Mouse (Mus musculus) urinary bladder, postnatal 4 days (tissue): Measurements from ENCODE around the gene Kcnma1.

Experiments used
- DNase-seq, 2 experiments: peaks; one replicate each; pipeline ENCODE4 v3.0.0; 2021 to 2022; ENCODE audit warnings: low spot score in 2 of 2

Kcnma1 gene

DNA sequence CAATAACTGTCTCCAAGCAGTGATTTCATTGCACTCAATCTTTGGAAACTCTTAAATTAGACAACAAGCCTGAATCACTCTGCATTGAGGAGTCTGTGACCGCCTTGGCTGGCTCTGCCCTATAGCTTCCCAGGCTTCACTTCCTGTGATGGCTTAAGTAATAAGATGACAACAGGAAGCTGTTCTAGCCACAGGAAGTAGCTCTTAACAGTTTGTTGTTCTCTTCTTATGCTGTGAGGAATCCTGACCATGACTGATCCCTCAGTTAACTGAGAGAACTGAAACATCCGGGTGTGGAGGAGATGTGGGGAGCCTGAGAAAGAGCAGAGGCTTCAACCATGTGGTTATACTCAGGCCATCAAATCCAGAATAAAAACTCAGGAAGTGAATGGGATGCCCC, 549.2 kb downstream of the Kcnma1 start:
- DNase-seq: no peak

DNA sequence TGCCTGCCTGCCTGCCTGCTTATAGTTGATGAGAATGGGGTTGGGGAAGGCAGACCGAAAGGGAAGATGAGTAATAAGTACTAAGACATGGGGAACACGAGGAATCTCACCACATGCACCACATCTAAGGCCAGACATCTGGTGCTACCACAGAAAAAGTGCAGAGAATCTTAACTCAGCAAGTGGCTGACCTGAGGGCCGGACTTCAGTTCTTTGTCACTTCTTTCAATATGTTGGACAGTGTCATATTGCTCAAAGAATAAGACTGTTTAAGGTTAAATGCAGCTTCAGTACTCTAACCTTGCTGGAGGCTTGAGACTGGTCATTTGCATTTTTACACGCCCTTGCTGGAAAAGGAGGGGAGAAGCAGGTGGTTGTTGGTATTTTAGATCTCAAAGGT, 555.7 kb downstream of the Kcnma1 start:
- DNase-seq: no peak

DNA sequence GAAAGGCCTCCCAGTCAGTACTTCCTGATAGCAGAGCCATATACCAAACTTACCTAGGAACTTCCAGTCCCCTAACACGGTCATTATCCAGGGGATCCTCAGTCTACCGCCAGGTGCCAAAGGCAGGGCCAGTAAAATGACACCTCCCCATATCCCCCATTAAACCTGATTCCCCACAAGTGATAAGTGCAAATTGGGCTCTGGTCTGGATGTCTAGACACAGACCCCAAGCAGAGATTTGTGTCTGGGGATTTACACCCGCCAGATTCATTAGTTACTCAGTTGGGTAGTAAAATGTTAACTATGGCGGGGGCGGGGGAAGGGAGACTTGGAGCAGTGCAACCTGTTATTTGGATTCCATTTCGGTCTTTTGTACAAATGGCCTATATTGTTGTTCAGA, 562.6 kb downstream of the Kcnma1 start:
- no peak for DNase-seq

DNA sequence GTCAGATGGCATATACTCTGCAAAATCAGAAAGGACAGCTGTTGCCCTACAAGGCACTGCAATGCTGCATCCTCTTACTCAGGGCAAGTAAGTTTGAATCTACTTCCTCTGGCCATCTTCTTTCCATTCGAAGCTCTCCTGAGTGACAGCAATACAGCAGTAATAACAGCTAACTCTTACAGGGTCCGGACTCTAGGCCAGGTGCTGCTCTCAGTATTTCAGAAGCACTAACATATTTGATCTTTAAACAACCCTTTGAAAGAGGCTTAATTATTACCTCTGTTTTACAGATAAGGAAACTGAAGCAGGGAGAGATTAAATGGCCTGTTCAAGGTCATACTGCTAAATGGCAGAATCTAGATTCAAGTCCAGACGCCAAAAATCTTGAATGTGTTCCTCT, 576.8 kb downstream of the Kcnma1 start:
- DNase-seq: no peak

DNA sequence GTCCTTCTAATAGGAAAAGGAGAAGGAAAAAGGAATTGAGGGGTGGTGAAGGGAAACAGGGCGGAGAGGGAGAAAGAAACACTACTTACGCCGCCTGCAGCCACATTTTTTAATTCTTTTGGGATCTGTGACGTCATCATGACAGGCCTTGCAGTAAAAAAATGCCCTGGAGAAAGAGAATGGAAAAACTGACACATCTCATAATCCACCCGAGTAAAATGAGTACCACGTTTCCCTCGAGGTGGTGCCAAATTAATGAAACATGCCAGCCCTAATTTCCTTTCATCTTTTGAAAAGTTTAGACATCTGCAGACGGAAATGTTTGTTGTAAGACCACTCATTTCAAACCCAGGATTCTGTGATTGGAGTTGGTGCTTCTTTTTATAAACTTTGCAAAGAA, 578.4 kb downstream of the Kcnma1 start:
- DNase-seq: no peak

DNA sequence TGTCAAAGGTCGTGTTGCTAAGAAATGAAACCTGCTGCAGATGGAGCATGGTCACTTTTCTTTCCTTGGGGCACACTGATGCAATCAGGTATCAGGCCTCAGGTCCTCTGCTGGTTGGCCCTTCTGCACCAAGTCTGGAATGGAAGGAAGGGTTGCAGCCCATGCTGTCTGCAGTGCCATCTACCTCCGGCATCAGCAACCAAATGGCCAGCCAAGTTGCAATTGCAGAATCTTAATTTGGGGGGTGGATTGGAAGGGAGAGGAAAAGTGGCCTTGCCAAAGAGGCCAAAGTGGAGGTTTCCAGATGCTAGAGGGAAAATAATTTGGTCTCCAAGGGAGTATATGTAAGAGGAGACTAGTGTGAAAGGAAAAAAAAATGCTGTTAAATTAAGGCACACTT, 584.3 kb downstream of the Kcnma1 start:
- DNase-seq: no peak

DNA sequence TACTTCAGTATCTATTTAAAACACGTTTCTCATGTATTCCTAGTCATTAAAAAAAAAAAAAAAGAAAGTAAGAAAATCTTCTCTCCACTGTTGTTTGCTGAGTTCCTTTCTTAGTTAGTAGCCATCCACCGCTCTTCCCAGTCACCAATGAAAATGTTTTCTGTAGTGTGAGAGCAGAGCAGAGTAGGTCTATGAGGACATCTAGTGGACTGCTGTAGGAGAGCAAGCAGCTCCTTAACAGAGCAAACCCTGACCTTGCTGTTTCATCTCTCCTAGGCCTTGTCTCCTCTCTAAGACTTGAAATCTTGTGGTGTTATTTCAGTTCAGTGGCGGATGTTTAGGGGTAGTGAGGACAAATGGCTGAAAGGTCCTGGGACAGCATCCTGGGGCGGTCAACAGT, 585.2 kb downstream of the Kcnma1 start:
- DNase-seq: no peak

DNA sequence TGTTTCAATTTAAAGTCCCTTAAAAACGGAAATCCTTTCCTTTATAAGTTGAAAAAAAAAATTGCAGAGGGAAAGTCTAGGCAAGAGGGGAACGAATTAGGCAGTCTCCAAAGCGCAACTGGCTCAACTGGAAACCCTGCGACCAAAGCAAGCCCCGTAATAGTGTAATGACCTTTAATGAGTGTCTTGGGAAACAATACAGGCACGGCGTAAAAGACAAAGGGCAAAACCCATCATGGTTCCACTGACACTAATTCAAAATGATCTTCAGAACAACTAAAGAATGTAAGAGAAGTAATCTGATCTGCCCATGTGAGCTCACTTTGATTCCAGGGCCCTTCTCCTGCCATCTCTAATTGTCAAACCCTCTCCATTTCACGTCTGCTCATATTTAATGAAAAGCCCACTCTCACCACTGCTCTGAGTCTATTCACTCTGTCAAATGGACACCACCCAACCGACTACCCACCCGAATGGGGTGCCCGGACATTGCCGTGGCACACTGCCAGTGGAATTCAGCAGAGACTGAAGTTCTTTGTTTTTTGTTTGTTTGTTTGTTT, 591.7 kb downstream of the Kcnma1 start:
- DNase-seq: no peak

DNA sequence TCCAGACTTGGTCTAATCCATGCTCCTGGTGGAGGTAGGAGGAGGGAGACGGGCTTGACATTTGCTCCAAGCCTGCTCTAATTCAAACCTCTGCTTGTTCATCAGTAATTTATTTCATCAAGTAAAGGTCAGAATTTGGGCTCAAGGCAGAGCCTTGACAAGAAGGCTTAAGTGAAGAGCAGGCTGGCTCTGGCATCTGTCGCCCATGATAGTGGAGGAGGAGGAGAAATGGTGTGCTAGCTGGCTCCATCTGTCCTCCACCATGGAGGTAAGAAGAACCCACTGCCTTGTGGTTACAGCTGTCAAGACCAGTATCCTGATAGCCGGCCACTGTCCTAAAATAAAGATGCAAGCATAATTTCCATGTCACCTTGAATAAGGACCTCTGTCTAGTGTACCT, 595.3 kb downstream of the Kcnma1 start:
- DNase-seq: no peak

DNA sequence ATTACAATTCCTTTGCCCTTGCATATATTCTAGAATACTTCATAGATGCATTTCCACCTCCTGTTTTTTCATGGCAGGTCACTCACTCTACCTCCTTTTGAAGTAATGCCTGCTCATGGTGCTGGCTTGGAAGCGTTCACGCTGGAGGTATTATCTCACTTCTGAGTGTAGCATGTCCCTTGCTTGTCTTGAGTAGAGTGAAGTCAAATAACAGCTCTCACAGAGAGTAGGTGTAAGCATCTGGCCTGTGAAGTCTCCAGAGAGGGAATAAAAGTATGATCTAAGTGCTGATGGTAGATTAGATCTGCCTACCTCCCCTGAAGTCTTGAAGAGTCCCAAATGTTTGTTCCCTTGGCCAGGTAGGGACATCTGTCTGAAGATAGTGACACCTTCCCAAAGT, 607.2 kb downstream of the Kcnma1 start:
- no peak for DNase-seq

DNA sequence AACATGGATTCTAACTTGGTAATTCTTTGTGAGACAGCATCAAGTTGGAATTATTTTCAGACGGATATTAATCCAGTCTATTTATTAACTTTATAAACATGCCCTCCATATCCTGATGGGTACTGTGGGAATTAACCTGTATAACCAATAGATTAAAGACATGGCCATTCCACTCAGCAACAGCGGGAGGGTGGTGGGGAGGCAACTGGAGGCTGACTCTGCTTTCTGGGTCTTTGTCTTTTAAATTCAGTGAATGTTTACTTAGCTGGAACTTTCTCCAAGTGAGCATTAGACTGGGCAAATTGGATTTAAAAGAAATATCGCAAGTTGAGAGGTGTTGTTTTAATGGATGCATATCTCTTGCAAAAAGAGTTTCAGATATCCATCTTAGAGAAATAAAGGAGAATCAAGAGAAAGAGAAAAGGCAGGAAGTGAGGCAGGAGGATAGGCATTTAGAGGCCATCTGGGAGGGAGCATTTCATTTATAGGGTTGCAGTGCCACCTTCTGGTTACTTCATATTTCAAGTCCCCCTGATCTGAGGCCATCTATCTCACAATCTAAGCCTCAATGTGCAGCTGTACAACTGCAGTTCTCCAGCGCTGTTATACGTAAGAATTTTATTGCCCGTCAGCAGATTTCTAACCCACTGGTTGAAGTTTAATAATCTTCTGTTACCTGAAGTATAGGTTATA, 613.4 kb downstream of the Kcnma1 start:
- no peak for DNase-seq

DNA sequence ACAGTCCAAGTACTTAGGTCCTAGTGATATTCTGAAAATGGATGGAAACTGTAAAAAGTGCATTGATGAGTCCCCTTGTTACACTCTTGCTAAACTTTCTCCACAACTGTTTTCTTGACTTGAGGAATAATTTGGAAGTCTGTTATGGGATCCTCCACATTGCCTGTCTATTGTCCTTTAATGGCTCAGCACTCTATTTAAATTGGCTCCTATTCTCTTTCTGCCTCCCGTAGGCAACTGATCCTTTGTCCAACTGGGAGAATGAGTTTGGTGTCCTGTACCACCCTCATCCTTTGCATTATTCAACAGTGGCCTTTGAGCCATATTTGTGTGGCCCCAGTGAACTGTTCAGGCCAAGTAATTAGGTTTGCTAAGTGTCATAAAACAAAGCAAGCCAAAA, 616.6 kb downstream of the Kcnma1 start:
- DNase-seq: no peak

DNA sequence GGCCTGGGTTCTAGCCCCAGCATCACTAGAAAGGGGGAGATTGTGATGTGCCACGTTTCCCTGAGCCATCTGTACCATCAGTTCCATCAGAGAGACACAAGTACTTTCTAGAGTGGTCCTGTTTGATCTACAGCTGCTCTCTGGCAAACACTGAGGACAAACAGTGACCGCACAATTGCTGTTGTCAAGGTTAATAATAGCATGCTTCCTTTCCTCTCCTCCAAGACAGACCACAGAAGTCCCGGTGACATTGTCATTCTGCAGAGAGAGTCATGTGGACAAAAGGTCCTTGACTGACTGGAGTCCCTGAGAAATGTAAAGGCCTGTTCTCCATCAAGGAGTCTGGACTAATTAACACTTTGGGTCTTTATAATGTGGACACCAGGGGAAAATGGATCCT, 622.7 kb downstream of the Kcnma1 start:
- no peak for DNase-seq

DNA sequence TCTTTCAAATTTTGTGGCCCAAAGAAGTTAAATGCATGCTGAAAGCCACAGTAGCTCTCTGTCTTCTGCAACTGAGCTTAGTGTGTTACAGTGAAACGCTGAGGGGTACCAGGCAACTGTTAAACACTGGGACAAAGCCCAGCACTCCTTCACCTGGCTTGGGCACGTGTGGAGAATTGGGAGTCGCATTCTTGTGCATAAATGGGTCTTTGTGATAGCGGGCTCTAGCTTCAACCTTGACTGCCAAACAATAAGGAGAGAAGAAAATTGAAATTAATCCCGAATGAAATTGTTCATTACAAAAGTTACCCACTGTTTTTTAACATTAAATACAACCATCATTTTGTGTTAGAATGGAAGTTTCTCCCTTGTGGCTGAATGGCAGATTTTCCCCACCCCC, 623.5 kb downstream of the Kcnma1 start:
- DNase-seq: no peak

DNA sequence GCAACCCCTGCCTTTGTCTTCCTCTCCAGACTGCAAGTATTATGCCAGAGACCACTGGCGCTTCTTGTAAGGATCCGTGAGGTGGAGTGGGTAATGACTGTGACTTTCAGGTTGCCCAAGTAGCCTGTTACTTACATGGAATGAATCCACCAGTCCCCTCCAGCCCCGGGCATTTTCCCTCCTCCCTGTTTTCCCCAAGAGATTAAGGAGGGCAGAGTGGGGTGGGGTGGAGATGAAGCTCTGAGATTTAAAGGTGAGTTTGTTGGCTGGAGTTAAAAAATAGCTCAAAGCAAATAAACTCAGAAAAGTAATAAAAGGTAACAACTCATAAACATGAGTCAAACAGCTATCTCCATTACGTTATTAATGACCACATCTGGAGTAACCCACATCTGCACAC, 624.1 kb downstream of the Kcnma1 start:
- DNase-seq: no peak

DNA sequence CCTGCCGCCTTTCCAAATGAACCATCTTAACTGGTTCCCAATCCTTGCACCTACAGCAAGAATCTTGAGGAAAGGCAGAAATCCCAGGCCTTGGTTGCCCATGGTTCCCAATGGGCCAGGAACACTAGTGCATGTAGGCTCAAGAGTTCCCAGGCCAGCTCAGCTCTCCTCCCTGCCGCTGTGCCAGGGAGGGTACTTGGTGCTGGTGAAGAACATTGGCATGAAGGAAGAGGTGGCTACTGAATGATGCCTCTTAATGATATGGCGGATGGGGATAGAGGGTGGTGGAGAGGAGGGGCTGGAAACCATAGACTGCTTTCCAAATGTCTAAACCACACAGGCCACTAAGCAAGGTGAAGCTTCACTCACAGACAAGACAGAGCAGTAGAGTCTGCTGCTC, 627.5 kb downstream of the Kcnma1 start:
- no peak for DNase-seq

DNA sequence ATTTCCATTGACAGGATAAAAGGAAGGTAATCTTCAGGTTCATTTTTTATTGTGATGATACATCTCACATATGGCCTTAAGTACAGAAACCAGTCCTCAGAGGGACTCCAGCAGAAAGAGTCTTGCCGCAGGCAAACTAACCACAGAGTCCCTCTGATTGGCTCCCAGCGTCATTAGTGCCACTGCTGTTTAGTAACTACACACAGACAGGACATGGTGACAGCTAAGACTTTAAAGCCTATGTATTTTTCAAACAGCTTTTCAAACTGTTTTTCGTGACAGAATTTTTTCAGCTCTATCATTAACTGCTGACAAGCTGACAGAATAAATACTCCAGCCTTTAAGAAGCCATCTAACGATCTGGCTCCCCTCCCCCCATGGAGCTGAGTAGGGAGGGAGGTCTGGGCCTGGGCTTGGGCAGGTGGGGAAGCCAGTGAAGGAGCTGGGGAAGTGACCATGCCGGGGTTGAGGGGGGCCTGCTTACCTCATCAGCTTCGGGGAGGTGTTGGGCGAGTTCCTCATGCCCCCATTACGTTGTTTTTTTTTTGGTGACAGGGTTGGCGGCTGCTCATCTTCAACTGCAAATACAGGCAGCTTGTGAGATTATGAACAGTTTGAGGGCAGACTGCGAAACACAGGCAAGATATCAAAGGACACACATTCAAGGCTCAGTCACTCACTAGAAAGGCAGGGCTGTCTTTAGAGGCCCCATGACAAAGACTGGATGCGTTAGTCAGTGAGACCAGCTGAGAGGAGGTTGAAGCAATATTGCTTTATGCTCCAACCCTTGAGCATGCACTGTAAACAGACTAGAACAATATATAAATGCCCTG, 628.3 kb downstream of the Kcnma1 start:
- no peak for DNase-seq

DNA sequence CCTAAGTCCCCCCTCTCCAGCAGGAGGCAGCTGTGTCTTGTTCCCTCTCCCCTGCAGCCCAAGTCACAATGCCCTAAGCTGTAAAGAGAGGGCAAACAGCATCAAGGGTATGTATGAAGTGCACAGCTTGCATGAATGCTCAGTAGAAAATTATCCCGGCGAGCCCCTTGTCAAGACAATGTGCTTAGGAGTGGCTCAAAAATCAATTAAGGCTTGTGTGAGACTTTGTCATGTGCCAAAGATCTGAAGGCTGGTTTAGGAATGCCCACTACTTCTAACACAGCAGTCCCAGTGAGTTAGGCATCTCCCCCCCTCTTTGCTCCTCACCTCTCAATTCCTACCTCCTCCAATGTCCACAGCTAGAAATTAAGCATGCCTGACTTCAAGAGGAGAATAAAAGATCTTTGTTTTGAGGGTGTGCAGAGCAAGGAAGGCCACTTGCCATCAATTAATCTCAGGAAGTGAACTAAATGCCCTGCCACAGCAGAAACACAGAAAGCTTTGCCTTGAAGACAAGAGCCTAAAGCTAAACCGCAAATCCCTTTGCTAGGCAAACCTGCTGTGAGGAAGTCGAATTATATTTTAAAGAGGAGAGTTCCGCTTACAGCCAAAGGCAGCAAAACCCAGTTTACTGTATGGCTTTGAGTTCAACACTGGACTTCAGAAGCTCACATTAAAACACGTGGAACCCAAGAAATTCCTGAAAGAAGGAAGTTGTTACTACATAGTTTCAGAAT, 635.8 kb downstream of the Kcnma1 start:
- no peak for DNase-seq

DNA sequence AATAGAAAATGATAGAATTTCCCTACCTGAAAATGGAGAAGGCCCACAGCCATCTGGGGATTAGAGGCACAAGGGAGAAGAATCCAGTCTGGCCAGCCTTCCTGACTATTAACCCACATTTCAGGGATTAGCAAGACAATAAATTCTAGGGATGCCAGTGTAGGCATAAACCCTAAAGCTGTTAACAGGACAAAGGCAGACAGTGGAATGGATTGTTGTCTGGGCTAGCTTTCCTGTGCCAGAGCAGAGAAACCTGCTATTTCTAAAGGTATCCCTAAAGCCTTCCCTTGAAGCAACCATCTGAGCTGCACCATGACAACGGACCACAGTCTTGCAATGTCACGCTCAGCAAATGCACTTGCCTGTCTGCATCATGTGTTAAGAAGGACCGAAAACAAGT, 642.3 kb downstream of the Kcnma1 start:
- no peak for DNase-seq

DNA sequence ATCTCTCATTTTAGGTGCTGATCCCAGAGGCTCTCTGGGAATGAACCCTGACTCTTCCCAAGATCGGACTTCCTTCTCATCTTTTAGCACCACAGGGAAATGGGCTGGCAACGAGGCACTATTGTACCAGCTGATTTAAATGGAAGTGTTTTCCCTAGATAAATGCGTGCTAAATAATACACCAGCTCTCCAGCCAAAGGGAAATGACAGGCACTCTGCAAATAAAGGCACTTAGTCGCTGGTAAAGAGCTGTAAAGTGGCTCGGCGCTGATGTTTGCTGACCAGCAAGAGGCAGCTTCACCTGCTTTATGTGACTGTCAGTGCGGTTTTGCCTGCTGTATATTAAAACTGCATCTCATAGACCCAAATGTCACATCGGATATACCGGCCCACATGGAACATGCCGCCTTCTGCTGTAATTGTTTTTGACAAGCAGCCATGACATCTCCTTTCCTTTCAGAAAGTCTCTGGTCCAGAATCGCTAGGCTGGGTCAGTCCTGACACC, 653.7 kb downstream of the Kcnma1 start:
- no peak for DNase-seq

DNA sequence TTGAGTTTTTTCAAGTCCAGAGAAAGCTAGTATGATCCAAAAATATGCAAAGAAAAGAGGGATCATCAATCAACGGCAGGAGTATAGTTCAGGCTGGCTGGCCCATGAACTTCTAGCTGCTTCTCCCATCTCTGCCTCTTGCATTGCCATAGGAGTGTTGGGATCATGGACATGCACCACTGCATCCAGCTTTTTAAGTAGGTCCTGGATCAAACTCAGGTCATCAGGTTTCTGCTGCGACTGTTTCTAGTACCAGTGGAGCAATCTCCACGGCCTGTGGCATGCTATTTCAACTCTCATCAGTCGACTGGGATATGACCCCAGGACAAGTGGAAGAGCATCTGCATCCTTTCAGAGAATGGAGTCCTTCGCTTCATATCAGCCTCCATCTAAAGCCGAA, 655.5 kb downstream of the Kcnma1 start:
- DNase-seq: no peak

DNA sequence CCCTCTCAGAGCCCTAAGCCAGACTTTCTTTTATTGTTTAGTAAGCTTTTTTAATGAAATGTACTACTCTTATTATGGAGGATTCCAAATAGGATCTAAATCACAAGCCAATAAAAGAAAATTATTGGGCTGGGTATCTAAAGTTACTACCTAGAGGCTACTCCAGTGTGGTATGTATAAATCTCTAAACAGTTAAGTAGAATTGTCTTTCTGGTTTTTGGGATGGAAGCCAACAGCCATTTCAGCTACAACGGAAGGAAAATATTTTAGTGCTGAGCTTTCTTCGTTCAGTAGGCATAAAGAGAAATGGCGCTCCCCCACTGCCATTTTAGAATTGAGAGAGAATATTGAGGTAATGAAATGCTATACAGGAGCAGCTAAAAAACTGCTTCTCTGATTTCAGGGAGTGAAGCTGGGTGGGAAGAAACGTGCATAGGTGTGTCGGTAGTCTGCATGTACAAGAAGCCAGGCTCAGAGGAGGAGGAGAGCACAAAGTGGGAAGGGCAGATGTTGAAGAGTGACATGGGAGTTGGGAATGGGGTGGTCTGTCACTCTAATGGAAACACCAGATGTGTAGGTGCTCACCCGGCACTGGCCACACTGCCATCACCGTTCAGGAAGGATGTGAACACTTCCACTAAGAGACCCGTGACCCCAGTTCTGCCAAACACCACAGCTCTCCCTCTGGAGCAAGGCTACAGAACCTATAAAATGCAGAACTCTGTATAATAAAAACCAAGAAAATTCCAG, 656.6 kb downstream of the Kcnma1 start:
- DNase-seq: no peak
